Mouse (Mus musculus): Measurements from ENCODE around the gene Fam189a2. TPM values are rescaled to one million over a fixed set of nuclear protein-coding genes. Genes with fewer than 3 reads are reported as not detected.

Gene Fam189a2
- polyA plus RNA-seq, 1 experiment from 2014 or later = 0.88 TPM

DNA sequence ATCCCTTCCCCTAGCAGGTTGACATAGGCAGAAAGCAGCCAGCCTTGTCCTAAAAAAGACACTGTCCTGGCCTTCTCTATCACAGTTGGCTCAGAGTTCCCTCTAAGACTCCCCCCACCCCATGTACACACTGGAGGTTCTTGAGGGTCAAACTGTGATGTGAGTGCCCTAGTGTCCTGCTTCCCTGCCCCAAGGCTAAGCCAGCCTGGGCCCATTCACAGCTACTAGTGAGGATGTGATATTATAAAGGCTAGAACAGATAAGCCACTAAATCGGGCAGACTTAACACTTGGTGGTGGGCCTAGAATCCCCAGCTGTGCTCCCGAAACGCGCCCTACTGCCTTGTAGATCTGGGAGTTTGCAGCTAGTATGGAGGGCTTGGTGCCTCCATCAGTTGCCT lies 84.1 kb downstream of the Fam189a2 start:
- Histone ChIP-seq H3K4me3 (no peak overlapping the region), H3K36me3 (peaks cover 21% of the 10 kb centered on the region), H3K27ac (no peak overlapping the region), H3K4me2 (replicated peaks) (no peak overlapping the region), H3K9me3 (replicated peaks) (no peaks in the 10 kb centered on the region), H3K27me3 (no peaks in the 10 kb centered on the region; the same call in 1 of the 2 replicates), H3K4me1 (peaks cover 11% of the 10 kb centered on the region), H3K9ac (no peak overlapping the region)
- WGBS = 83% methylated on average over 4 of the region's 4 CpGs
- no peak for ATAC-seq (ENCODE audit: low FRiP score)

DNA sequence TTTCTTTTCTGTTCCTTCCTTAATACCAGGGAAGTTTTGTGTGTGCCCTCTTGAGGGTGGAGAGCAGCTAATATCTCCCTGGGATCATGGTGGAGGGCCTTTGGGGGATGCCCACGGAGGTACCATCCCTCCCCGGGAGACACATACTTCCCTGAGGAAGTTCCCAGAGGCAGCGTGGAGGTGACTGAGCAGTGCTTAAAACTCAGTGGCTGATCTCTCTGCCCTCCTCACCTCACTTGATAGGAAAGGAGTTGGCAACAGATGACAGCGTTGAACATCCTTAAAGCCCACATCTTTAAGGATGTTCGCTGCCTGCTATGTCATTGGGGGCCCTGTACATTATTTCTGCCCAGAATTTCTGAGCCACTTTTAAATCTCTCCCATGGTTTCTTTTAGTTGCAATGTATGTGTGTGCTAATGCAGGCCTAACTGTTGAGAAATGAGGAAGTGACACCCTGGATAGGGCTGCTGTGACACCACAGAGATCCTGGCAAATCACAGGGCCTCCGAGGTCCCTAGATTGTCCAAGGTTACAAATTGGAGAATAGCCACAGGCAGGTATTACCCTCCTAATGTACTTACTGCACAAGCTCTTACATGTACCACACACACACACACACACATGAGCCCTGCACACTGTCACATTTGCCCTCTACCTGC lies 84.7 kb downstream of the Fam189a2 start:
- ATAC-seq (ENCODE audit: low FRiP score) = no peak
- peaks cover 27% of the 10 kb centered on the region for H3K36me3 ChIP-seq
- WGBS = 91% methylated on average over 6 of the region's 6 CpGs
- no peak overlapping the region for H3K27ac ChIP-seq
- no peaks in the 10 kb centered on the region; the same call in 1 of the 2 replicates for H3K27me3 ChIP-seq
- H3K4me1 ChIP-seq = peaks cover 14% of the 10 kb centered on the region
- H3K4me2 ChIP-seq (replicated peaks) = no peak overlapping the region
- no peak overlapping the region for H3K4me3 ChIP-seq
- H3K9me3 ChIP-seq (replicated peaks) = no peaks in the 10 kb centered on the region
- H3K9ac ChIP-seq = no peak overlapping the region

DNA sequence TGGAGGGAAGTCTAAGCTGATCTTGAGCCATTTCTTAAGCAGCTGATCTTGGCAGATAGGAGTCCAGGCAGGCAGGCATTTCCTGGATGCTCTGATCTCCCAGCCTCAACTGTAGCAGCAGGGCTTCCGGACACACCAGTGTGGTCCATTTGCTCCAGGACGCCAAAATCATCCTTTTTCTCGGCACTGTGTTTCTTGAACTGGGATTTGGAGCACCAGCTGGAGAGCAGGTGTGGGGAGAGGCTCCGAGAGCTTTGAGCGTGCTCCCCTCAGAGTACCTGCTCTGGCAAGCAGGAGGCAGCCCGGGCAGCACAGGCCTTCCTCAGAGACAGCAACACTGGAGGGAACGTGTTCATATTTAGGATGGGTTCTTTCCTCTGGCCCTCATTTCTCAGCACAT lies 87.9 kb downstream of the Fam189a2 start:
- WGBS = 91% methylated on average over 7 of the region's 7 CpGs
- no peak for ATAC-seq (ENCODE audit: low FRiP score)

DNA sequence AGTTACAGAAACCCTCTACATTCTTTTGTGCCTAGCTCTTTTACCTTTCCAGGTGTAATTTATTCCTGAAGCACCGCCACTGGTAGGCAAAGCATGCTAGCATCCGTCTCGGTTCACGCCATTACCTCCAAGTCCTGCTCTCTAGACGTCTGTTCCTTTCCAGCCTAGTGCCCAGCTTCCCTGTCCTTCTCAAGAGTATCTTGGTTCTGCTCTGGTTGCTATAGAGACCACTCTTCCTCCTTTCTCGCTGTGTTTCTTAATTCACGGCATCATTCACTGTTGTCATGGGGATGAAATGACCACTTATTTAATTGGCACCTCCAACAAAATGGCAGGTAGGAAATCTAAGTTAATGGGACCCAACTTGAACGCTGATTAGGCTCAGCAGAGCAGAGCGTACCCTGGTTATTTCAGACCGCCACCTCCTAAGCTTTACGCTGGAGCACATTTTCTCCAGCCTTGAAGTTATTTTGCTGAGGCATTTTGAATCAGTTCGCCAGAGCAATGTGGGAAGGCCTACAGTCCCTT lies 89.3 kb downstream of the Fam189a2 start:
- H3K36me3 ChIP-seq = peaks cover 40% of the 10 kb centered on the region
- H3K9me3 ChIP-seq (replicated peaks) = no peaks in the 10 kb centered on the region
- H3K4me1 ChIP-seq = peaks cover 10% of the 10 kb centered on the region; the same call in 1 of the 2 replicates
- H3K4me3 ChIP-seq = no peak overlapping the region
- ATAC-seq (ENCODE audit: low FRiP score) = no peak
- H3K4me2 ChIP-seq (replicated peaks) = no peak overlapping the region
- WGBS = 71% methylated on average over 12 of the region's 12 CpGs
- H3K9ac ChIP-seq = no peak overlapping the region
- no peak overlapping the region for H3K27ac ChIP-seq
- no peaks in the 10 kb centered on the region; the same call in 1 of the 2 replicates for H3K27me3 ChIP-seq

More for the DNA sequence above, 87.9 kb downstream of the Fam189a2 start:
- no peak overlapping the region for H3K4me3 ChIP-seq
- H3K4me2 ChIP-seq (replicated peaks) = no peak overlapping the region
- H3K9me3 ChIP-seq (replicated peaks) = no peaks in the 10 kb centered on the region
- H3K27me3 ChIP-seq = no peaks in the 10 kb centered on the region; the same call in 1 of the 2 replicates
- no peak overlapping the region for H3K9ac ChIP-seq
- H3K4me1 ChIP-seq = peaks cover 12% of the 10 kb centered on the region
- no peak overlapping the region for H3K27ac ChIP-seq
- peaks cover 39% of the 10 kb centered on the region for H3K36me3 ChIP-seq

DNA sequence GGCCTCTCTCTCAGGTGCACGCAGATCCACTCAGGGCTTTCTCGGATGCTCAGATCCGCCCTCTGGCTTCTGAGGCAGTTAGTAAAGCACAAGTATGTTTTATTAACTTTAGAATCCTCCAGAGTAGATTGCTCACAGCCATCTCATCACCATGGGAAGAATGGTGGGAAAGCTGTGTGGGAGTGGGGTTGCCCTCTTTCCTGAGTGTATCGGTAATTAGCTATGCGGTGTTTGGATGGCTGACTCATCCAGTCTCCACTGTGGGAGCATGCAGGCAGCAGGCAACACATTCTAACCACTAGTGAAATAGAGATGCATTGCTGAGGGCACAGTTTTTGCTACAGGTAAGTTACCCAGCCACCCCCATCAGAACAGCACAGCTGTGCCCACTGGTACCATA lies 100.0 kb downstream of the Fam189a2 start:
- no peak overlapping the region for H3K4me2 ChIP-seq (replicated peaks)
- H3K4me3 ChIP-seq = no peak overlapping the region
- no peaks in the 10 kb centered on the region for H3K4me1 ChIP-seq
- WGBS = 96% methylated on average over 5 of the region's 5 CpGs
- H3K9ac ChIP-seq = no peak overlapping the region
- no peaks in the 10 kb centered on the region for H3K27me3 ChIP-seq
- no peak overlapping the region for H3K27ac ChIP-seq
- ATAC-seq (ENCODE audit: low FRiP score) = no peak
- peaks cover 12% of the 10 kb centered on the region for H3K9me3 ChIP-seq (replicated peaks)
- H3K36me3 ChIP-seq = peaks cover 26% of the 10 kb centered on the region

DNA sequence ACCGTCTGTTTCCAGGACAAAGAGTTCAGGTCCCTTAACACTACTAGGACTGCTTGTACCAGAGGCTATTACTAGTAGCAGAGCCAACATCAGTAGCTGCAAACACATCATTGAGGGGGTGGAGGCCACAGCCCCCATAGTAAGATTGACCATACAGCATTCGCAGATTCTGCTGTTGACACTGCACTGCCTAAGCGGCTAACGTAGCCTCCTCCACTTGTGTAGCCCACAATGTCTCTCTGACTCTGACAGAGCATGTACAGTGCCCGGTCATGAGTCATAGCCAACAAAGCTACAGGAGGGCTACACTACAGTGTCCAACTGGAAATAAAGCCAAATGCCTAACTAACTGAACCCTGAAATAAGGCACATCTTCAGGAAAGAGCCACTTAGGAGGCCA lies 105.3 kb downstream of the Fam189a2 start:
- no peaks in the 10 kb centered on the region for H3K9me3 ChIP-seq (replicated peaks)
- H3K36me3 ChIP-seq = peaks cover 6% of the 10 kb centered on the region
- H3K4me1 ChIP-seq = no peaks in the 10 kb centered on the region
- no peak overlapping the region for H3K4me3 ChIP-seq
- ATAC-seq (ENCODE audit: low FRiP score) = no peak
- WGBS = 95% methylated on average over 5 of the region's 5 CpGs
- no peak overlapping the region for H3K9ac ChIP-seq
- no peak overlapping the region for H3K27ac ChIP-seq
- no peak overlapping the region for H3K4me2 ChIP-seq (replicated peaks)
- no peaks in the 10 kb centered on the region for H3K27me3 ChIP-seq

DNA sequence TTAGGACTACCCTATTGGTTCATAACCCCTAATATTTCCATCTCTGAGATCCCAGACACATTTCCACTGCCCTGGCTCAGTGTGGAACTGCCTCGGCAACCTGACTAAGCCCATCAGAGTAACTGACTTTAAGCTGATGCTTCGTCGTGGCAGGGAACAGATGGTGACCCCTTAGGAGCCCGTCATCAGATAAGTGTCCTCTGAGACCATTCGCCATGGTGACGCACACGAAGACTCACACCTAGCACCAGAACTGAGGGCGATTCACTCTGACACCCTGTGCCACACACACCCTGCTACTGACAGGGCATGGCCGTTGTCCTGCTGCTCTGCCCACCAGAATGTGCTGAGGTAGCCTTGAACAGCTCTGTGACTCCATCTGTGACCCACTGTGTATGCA lies 106.0 kb downstream of the Fam189a2 start:
- H3K27me3 ChIP-seq = no peaks in the 10 kb centered on the region
- 75% methylated on average over 9 of the region's 9 CpGs for WGBS
- no peaks in the 10 kb centered on the region for H3K9me3 ChIP-seq (replicated peaks)
- no peak overlapping the region for H3K9ac ChIP-seq
- no peak overlapping the region for H3K4me3 ChIP-seq
- peaks cover 6% of the 10 kb centered on the region for H3K36me3 ChIP-seq
- ATAC-seq (ENCODE audit: low FRiP score) = no peak
- 0 out of 2 replicates have a peak, but pooled peaks cover 3% of the 10 kb centered on the region for H3K4me1 ChIP-seq
- H3K4me2 ChIP-seq (replicated peaks) = no peak overlapping the region
- no peak overlapping the region for H3K27ac ChIP-seq

DNA sequence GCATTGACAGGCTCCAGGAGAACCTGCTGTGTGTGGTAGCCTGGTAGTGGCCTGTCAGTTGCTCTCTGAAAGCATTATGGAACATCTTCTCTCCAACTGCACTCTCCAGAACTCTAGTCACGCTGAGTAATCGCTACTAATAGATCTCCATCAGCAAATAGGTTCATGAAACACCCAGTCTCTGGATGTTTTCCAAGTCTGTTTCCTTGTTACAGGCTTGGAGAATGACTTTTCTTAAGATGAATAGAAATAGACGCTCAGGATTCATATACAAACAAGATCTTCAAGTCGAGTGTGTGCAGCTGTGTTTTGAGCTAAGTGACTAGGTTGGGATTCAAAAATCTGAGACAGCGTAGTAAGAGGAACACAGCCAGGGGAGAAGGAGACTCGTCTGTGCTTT lies 106.8 kb downstream of the Fam189a2 start:
- Histone ChIP-seq H3K36me3 (peaks cover 6% of the 10 kb centered on the region), H3K4me1 (peaks cover 9% of the 10 kb centered on the region), H3K9ac (no peak overlapping the region), H3K4me2 (replicated peaks) (no peak overlapping the region), H3K9me3 (replicated peaks) (no peaks in the 10 kb centered on the region), H3K4me3 (no peak overlapping the region), H3K27ac (no peak overlapping the region), H3K27me3 (no peaks in the 10 kb centered on the region)
- WGBS = 88% methylated on average over 6 of the region's 6 CpGs
- ATAC-seq (ENCODE audit: low FRiP score) = no peak

Other genes with a start within 250 kb of the Fam189a2 start
- gene Tjp2, start 194.0 kb upstream of the Fam189a2 start, polyA plus RNA-seq (2016; fragmentation: Nextera tagmentation; extraction: Ambion mirVana) = 26.7 and 28.7 TPM in 2 replicates
- 36.3 and 44.6 TPM in 2 replicates for gene Fxn, start 249.6 kb upstream of the Fam189a2 start, polyA plus RNA-seq (2016; fragmentation: Nextera tagmentation; extraction: Ambion mirVana)